Mouse (Mus musculus) heart, postnatal 0 days (tissue): Measurements from ENCODE around the gene Elovl6.

Source experiments
- CTCF ChIP-seq: IDR thresholded peaks from 2 replicates; pipeline ENCODE4 v1.5.1; 2016; ENCODE audit warnings: antibody characterized with exemption, control low read depth, low read depth
- EP300 ChIP-seq: IDR thresholded peaks from 2 replicates; pipeline ENCODE4 v1.6.1; 2016; ENCODE audit warnings: antibody characterized with exemption, low read depth

DNA sequence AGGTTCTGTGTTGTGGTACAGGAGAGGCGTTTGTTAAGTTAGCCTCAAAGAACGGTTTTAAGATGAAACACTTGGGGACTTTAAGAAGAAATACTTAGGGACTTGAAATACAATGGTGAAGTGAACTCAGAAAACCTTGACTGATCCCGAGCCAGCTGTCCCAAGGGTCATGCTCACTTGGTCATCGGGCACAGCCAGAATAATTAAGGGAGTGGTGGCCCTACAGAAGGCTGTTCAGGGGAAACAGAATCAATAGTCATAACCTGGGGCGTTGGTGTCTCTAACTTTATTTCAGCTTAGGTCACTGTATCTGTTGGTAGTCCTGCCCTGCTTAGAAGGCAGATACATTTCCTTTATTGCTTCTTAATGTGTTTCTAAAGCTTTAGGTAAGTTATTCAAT is 51.1 kb downstream of the Elovl6 start:
- TF ChIP-seq EP300 (no peak), CTCF (no peak)
